Comparison of ENCODE assay signal across 8 mouse cellular contexts in the genomic region with DNA sequence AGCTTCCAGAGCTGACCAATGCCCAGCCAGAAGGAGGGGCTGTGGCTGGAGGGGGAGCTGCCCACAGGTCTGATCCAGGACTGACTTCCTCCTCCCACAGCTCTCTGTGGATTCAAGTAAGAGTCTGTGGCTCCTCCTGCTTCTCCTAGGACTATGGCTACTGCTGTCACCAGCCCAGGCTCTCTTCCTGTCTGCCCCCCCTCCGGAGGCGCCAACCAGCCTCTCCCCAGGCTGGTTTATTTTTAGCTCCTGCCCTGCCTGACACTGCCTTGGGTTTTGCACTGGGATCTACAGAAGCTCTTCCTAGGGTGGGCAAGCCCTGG. TPM values are rescaled to one million over a fixed set of nuclear protein-coding genes. Genes with fewer than 3 reads are reported as not detected.
A peak's percentile ranks its signal among the peaks of the same experiment; 100 is the strongest.
DNase-seq lines count a peak whose midpoint lies in the region; TF ChIP-seq lines count a peak whose summit lies in the region.

No protein-coding gene starts in this region.

- no peak for TF ChIP-seq CTCF in cortical plate, adult 2 months (IDR thresholded peaks at IDR 0.05; ENCODE audit: extremely low read depth, insufficient read depth, low read length)
- TF ChIP-seq CTCF in liver, adult 2 months (IDR thresholded peaks at IDR 0.05; ENCODE audit: low read depth, low read length) = no peak

- no peaks in the 10 kb centered on the region for H3K27me3 ChIP-seq in liver, adult 2 months (ENCODE audit: control insufficient read depth, insufficient read depth, low read length)

- H3K4me1 ChIP-seq in cortical plate, adult 2 months (ENCODE audit: control insufficient read depth, insufficient read depth, low read length) = peaks cover 19% of the 10 kb centered on the region
- H3K4me1 ChIP-seq in liver, adult 2 months (ENCODE audit: control insufficient read depth, insufficient read depth, low read length) = peaks cover 11% of the 10 kb centered on the region

- H3K9ac ChIP-seq in liver, adult 2 months (ENCODE audit: low read depth, low read length) = no peak overlapping the region; the same call in 1 of the 2 replicates

- H3K27ac ChIP-seq in cortical plate, adult 2 months (ENCODE audit: insufficient read depth, low read length) = 0 out of 2 replicates have a peak overlapping the region, but pooled peaks have one; percentile 8
- H3K27ac ChIP-seq in liver, adult 2 months (replicated peaks; ENCODE audit: insufficient read depth, low read depth, low read length) = peak overlapping the region; percentile 68

- DNase-seq in adrenal gland, adult 2 months = peak; percentile 71
- no peak for DNase-seq in adrenal gland, adult 8-10 months
- peak; percentile 44 for DNase-seq in heart, postnatal 25 days (ENCODE audit: low spot score)
- DNase-seq in liver, adult 2 months (ENCODE audit: extremely low read depth, low read depth, low spot score) = peak; percentile 15
- DNase-seq in skeletal muscle tissue, adult 2 months (ENCODE audit: low read depth, low spot score) = peak; percentile 59
- DNase-seq in c-Kit-positive CD71-positive TER-119-positive erythroid progenitor cells, embryonic 14.5 days (ENCODE audit: low spot score) = no peak
- DNase-seq in frontal cortex, postnatal 36 days (ENCODE audit: low spot score in 2 of 2) = no peak

- 44% methylated on average over 2 of the region's 2 CpGs for WGBS in liver, adult 2 months

- no peaks in the 10 kb centered on the region for H3K79me2 ChIP-seq in liver, adult 2 months (ENCODE audit: control insufficient read depth, insufficient read depth, low read length)

- TF ChIP-seq POLR2A in cortical plate, adult 2 months (IDR thresholded peaks at IDR 0.05; ENCODE audit: extremely low read depth, insufficient read depth, low read length) = no peak
- TF ChIP-seq POLR2A in liver, adult 2 months (IDR thresholded peaks at IDR 0.05; ENCODE audit: extremely low read depth, insufficient read depth, low read length) = no peak

- intact Hi-C loops in heart, postnatal 25 days (cut with DNase I) = loop anchor here (2.0 kb wide), 1 partner anchor 23 kb away; no protein-coding TSS in a partner anchor

- H3K4me3 ChIP-seq in cortical plate, adult 2 months (ENCODE audit: insufficient read depth, low read length) = no peak overlapping the region
- H3K4me3 ChIP-seq in liver, adult 2 months (ENCODE audit: insufficient read depth, low read depth, low read length) = no peak overlapping the region

- no peaks in the 10 kb centered on the region for H3K36me3 ChIP-seq in liver, adult 2 months (ENCODE audit: control insufficient read depth, insufficient read depth, low read length)

RNA-seq across cellular contexts. Expression of a gene that starts 25.1 kb away (rescaled TPM):
- 10 to 100 TPM in 1 of 2 experiments, 1 to 10 TPM in 1; 8.9 to 16.1 TPM for total RNA-seq in adrenal gland, adult 2 months (2021)
- 19.6 and 24.4 TPM in 2 replicates for polyA plus RNA-seq in adrenal gland, adult 2 months (2012; rRNA removed)
- 10 to 100 TPM; 13.5 to 20.4 (median 17.0) TPM for total RNA-seq in adrenal gland, adult 8-10 months (2022)
- polyA plus RNA-seq in cortical plate, adult 2 months (2012; rRNA removed) = 10.5 and 10.9 TPM in 2 replicates
- 1 to 10 TPM; 8.7 to 9.7 TPM for total RNA-seq in heart, postnatal 25 days (2021)
- 0.65 and 0.74 TPM in 2 replicates for total RNA-seq in liver, adult 2 months (2014; rRNA removed)
- polyA plus RNA-seq in liver, adult 2 months (2012; rRNA removed) = 2.1 TPM in 2 replicates

Comparison
In these comparisons a context has a peak if more than half of its experiments do, and no peak if none do; other contexts are left out.
1. DNase-seq: peak in adrenal gland, adult 2 months (single experiment), heart, postnatal 25 days (single experiment), liver, adult 2 months (single experiment) and skeletal muscle tissue, adult 2 months (single experiment); none in adrenal gland, adult 8-10 months (single experiment), c-Kit-positive CD71-positive TER-119-positive erythroid progenitor cells, embryonic 14.5 days (single experiment) and frontal cortex, postnatal 36 days (0 of 2).